Mouse (Mus musculus): ENCODE data around the gene Olfr979.
"Not testable (repeated sequence)": the region's sequence is repeated elsewhere in the genome, so short reads cannot be mapped to it uniquely, and the experiment has no call there.

The Olfr979 gene

DNA sequence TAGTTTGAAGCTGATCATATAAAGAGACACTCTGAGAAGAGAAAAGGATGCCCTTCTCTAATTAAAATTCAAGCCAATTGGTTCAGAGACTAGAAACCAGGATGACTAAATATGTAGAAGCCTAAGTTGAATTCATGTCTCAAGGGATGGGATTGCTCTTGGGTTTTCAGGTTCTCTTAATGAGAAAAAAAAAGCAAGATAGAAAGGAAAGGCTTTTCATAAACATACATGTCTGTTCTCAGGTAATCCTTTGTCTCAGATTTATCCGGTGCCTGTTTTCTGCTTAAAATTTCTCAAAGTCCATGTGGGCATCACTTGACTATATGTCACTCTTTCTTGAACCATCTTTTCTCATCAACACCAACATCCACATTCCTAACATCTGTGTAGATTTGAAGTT is at the start of gene Olfr979:
Gene Olfr979, minus strand, starts transcription at position 101 of the 400 bp plus-strand sequence.
- DNase-seq (ENCODE audit: low read depth, low spot score): no peak

- DNase-seq (ENCODE audit: low read depth, low spot score): no peak
These were observed 46.9 kb upstream of the Olfr979 start for GRCm38 (mm10) chr9:40050138-40050537.

DNA sequence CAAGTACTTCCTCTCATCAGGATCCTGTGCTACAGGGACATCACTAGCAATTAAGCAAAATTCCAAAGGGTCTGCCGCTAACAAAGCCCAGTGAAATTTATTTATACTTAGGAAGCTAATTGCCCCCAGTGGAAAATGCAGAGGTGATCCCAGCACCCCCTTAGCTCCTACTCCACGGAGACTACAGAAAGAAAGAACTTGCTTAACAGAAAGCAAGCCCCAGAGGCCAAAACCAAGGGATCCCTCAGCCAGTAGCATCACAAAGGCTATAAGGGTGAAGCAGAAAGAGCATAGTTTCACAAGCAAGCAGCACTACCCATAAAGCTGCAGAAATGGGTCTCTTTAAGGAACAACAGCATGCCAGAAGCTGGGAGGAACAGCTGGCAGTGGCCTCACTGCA is 17.9 kb upstream of the Olfr979 start, which contains the start of gene Olfr981:
Gene Olfr981, plus strand, starts transcription at position 301 of the 400 bp plus-strand sequence.
- no peak for DNase-seq (ENCODE audit: low read depth, low spot score)

DNA sequence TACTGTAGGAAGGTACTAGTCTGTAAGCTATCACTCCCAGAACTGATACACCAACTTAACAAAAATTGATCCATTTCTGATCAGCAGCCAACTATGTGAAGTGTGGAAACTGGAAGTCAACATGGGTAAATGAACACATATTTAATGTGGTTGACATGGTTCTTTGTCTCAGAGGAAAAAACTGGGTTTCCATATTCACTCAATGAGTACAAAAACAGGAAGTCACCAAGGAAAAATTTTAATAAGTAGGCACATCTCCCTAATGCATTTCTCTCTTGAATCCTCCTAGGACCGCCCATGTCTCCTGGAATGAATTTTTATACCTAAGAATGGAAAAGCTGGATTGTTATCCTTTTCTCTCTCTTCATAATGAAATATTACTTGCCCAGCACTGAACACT is 6.2 kb upstream of the Olfr979 start, which contains the start of gene Olfr980:
Gene Olfr980, minus strand, starts transcription at position 101 of the 400 bp plus-strand sequence.
- no peak for DNase-seq (ENCODE audit: low read depth, low spot score)

GRCm38 (mm10) chr9:39991813-39992212 is 11.5 kb downstream of the Olfr979 start, which contains the start of gene Olfr978:
Olfr978 (plus strand) TSS chr9:39992113.
- no peak for DNase-seq (ENCODE audit: low read depth, low spot score)

DNA sequence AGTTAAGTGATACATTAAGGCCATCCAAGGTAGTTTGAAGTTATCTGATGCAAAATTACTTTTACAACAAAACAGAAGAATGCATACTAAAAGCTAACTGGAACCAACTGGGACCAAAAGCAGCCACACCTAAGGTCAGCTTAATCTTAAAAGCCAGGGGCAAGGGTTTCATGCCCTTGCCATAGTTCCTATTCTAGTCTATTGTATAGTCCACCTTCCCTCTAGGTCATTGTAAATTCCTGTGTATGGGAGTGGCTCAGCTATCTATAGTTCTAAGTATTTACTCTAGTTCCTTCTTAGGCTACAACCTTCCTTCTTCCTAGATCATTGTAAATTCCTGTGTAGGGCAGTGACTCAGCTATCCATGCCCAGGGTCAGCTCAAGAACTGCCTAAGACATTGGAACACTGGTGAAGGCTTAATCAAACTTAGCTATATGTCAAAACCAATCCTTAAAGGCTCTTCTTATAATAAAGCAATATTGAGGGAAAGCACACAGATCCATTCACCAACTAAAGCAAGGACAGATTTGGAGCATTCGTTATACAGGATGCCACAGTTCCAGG is 26.6 kb downstream of the Olfr979 start:
- DNase-seq (ENCODE audit: low read depth, low spot score): not testable (repeated sequence)

DNA sequence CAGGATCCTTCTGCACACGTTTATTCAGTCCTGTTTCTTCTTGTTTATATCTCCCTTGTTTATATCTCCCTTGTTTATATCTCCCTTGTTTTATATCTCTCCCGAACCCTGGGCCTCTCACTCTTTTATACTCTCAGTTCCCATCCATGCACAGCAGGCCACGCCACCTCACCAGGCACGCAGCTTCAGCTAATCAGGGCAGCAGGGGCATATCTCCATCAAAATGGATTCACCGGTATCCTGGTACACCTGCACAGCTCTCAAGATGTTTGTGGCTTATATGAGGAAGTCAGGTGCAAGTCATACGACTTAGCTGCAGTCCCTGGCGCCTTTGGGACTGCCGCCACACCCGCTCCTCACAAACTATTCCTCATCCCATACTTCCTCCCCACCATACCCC is 42.2 kb downstream of the Olfr979 start, which contains the start of gene Olfr976:
Gene Olfr976, minus strand, starts transcription at position 101 of the 400 bp plus-strand sequence.
- not testable (repeated sequence) for DNase-seq (ENCODE audit: low read depth, low spot score)

GRCm38 (mm10) chr9:39951946-39952345 is 51.3 kb downstream of the Olfr979 start, which contains the start of gene Olfr975:
Olfr975 (minus strand) TSS chr9:39952046.
- no peak for DNase-seq (ENCODE audit: low read depth, low spot score)
